In genomic region chr6:88549137-88549814, GRCm38 (mm10) we compare ENCODE assay signal across 8 mouse cellular contexts. TPM values are rescaled to one million over a fixed set of nuclear protein-coding genes. Genes with fewer than 3 reads are reported as not detected.
DNase-seq lines count a peak whose midpoint lies in the region; ATAC-seq lines count a peak whose summit lies in the region.
"Had no signal": no experiment of that assay in that cellular context is flagged by ENCODE, and none has a peak within 500 bp of the region (broad histone marks: within the 10 kb centered on the region; RNA-seq: fewer than 3 reads in every experiment).

No protein-coding gene starts in this region.

- 29% methylated on average over 4 of the region's 4 CpGs for WGBS in midbrain, embryonic 11.5 days
- 23% methylated on average over 4 of the region's 4 CpGs for WGBS in midbrain, embryonic 16.5 days
- 31% methylated on average over 4 of the region's 4 CpGs for WGBS in hindbrain, embryonic 16.5 days
- 22% methylated on average over 4 of the region's 4 CpGs for WGBS in liver, embryonic 13.5 days (ENCODE audit: insufficient replicate concordance)

- no peaks in the 10 kb centered on the region for H3K36me3 ChIP-seq in midbrain, embryonic 11.5 days (ENCODE audit: control insufficient read depth, insufficient read depth, low read length)
- H3K36me3 ChIP-seq in midbrain, embryonic 16.5 days (ENCODE audit: control insufficient read depth, insufficient read depth, low read length), result no peaks in the 10 kb centered on the region
- H3K36me3 ChIP-seq in hindbrain, embryonic 16.5 days (ENCODE audit: control insufficient read depth, insufficient read depth, low read length), result no peaks in the 10 kb centered on the region
- no peaks in the 10 kb centered on the region for H3K36me3 ChIP-seq in liver, embryonic 13.5 days

- H3K4me1 ChIP-seq in midbrain, embryonic 11.5 days (ENCODE audit: control insufficient read depth, insufficient read depth, low read length), result peaks cover 9% of the 10 kb centered on the region
- H3K4me1 ChIP-seq in midbrain, embryonic 16.5 days (ENCODE audit: control insufficient read depth, insufficient read depth, low read length), result peaks cover 7% of the 10 kb centered on the region; the same call in 1 of the 2 replicates
- H3K4me1 ChIP-seq in hindbrain, embryonic 16.5 days (ENCODE audit: control insufficient read depth, insufficient read depth, low read depth, low read length), result peaks cover 9% of the 10 kb centered on the region
- peaks cover 34% of the 10 kb centered on the region for H3K4me1 ChIP-seq in liver, embryonic 13.5 days (replicated peaks)

- H3K4me3 ChIP-seq in midbrain, embryonic 11.5 days (ENCODE audit: low read depth, low read length), result no peak overlapping the region
- no peak overlapping the region for H3K4me3 ChIP-seq in midbrain, embryonic 16.5 days (ENCODE audit: low read depth, low read length)
- no peak overlapping the region for H3K4me3 ChIP-seq in hindbrain, embryonic 16.5 days (ENCODE audit: low read length)
- H3K4me3 ChIP-seq in liver, embryonic 13.5 days (replicated peaks), result no peak overlapping the region
- H3K4me3 ChIP-seq: megakaryocyte, embryonic 14.5 days had no signal

- peaks cover 2% of the 10 kb centered on the region for H3K27me3 ChIP-seq in midbrain, embryonic 11.5 days (ENCODE audit: control insufficient read depth, insufficient read depth, low read length)
- H3K27me3 ChIP-seq in midbrain, embryonic 16.5 days (ENCODE audit: control insufficient read depth, insufficient read depth, low read depth, low read length), result no peaks in the 10 kb centered on the region
- H3K27me3 ChIP-seq in hindbrain, embryonic 16.5 days (replicated peaks; ENCODE audit: control insufficient read depth, insufficient read depth, low read length), result no peaks in the 10 kb centered on the region
- peaks cover 25% of the 10 kb centered on the region for H3K27me3 ChIP-seq in liver, embryonic 13.5 days

- no peaks in the 10 kb centered on the region for H3K9me3 ChIP-seq in midbrain, embryonic 11.5 days (ENCODE audit: control insufficient read depth, low read length)
- H3K9me3 ChIP-seq in midbrain, embryonic 16.5 days (replicated peaks; ENCODE audit: control insufficient read depth, low read length, poor library complexity, severe bottlenecking), result no peaks in the 10 kb centered on the region
- no peaks in the 10 kb centered on the region for H3K9me3 ChIP-seq in hindbrain, embryonic 16.5 days (ENCODE audit: control insufficient read depth, low read length)
- H3K9me3 ChIP-seq in liver, embryonic 13.5 days (replicated peaks), result no peaks in the 10 kb centered on the region
- H3K9me3 ChIP-seq: megakaryocyte, embryonic 14.5 days had no signal

- H3K27ac ChIP-seq in midbrain, embryonic 11.5 days (ENCODE audit: low read depth, low read length), result no peak overlapping the region
- H3K27ac ChIP-seq in midbrain, embryonic 16.5 days (ENCODE audit: low read length), result no peak overlapping the region
- H3K27ac ChIP-seq in hindbrain, embryonic 16.5 days (ENCODE audit: low read depth, low read length), result no peak overlapping the region
- no peak overlapping the region for H3K27ac ChIP-seq in liver, embryonic 13.5 days

- DNase-seq in midbrain, embryonic 11.5 days (ENCODE audit: low spot score, missing footprints), result peak; percentile 98
- peak; percentile 65 to 73 for DNase-seq in adrenal gland, adult 18-20 months (ENCODE audit: low spot score in 2 of 2)
- DNase-seq in embryo, embryonic 11.5 days (ENCODE audit: low read depth, low spot score), result peak; percentile 47
- DNase-seq in liver, embryonic 13.5 days, result peak; percentile 44
- DNase-seq in right cerebral cortex, postnatal 14 days, result peak; percentile 67

- no peak overlapping the region for H3K9ac ChIP-seq in midbrain, embryonic 11.5 days (ENCODE audit: low read length)
- no peak overlapping the region for H3K9ac ChIP-seq in midbrain, embryonic 16.5 days (ENCODE audit: low read depth, low read length)
- no peak overlapping the region for H3K9ac ChIP-seq in hindbrain, embryonic 16.5 days (ENCODE audit: low read depth, low read length)
- H3K9ac ChIP-seq in liver, embryonic 13.5 days, result no peak overlapping the region

- ATAC-seq in midbrain, embryonic 11.5 days (ENCODE audit: low FRiP score), result 0 out of 2 replicates have a peak, but pooled peaks have one; percentile 29
- no peak for ATAC-seq in midbrain, embryonic 16.5 days
- ATAC-seq in hindbrain, embryonic 16.5 days, result 0 out of 2 replicates have a peak, but pooled peaks have one; percentile 35
- ATAC-seq in liver, embryonic 13.5 days (ENCODE audit: low read depth), result no peak

- H3K4me2 ChIP-seq in midbrain, embryonic 11.5 days, result no peak overlapping the region
- no peak overlapping the region for H3K4me2 ChIP-seq in midbrain, embryonic 16.5 days (ENCODE audit: low read length)
- H3K4me2 ChIP-seq in hindbrain, embryonic 16.5 days (ENCODE audit: low read length), result no peak overlapping the region
- no peak overlapping the region for H3K4me2 ChIP-seq in liver, embryonic 13.5 days

RNA-seq across cellular contexts. Expression of gene Sec61a1, which starts 30.6 kb away (rescaled TPM):
- polyA plus RNA-seq in midbrain, embryonic 11.5 days (2014; fragmentation: Nextera tagmentation; extraction: Ambion mirVana), result 152 and 165 TPM in 2 replicates
- 162 and 164 TPM in 2 replicates for polyA plus RNA-seq in midbrain, embryonic 16.5 days (2015; fragmentation: Nextera tagmentation; extraction: Ambion mirVana)
- total RNA-seq in adrenal gland, adult 18-20 months (2021), result 100 to 1,000 TPM; 168 to 207 TPM
- polyA plus RNA-seq in hindbrain, embryonic 16.5 days (2015; fragmentation: Nextera tagmentation; extraction: Ambion mirVana), result 155 and 169 TPM in 2 replicates
- 113 and 132 TPM in 2 replicates for polyA plus RNA-seq in liver, embryonic 13.5 days (2015; fragmentation: Nextera tagmentation; extraction: Ambion mirVana)

Comparison
In these comparisons a context has a peak if more than half of its experiments do, and no peak if none do; other contexts are left out.
1. ATAC-seq: peak in midbrain, embryonic 11.5 days (single experiment) and hindbrain, embryonic 16.5 days (single experiment); none in midbrain, embryonic 16.5 days (single experiment) and liver, embryonic 13.5 days (single experiment).
2. DNase-seq: peak in every context shown above with its lines; median percentile 98 in midbrain, embryonic 11.5 days; 69 in adrenal gland, adult 18-20 months; 67 in right cerebral cortex, postnatal 14 days; 47 in embryo, embryonic 11.5 days; 44 in liver, embryonic 13.5 days.